Mouse (Mus musculus) limb, embryonic 14.5 days (tissue): ENCODE measurements around the gene Nup153. TPM values are rescaled to one million over a fixed set of nuclear protein-coding genes. Genes with fewer than 3 reads are reported as not detected.

ENCODE experiments used
- ATAC-seq: fragments of 200-750 bp; cut with Nextera tagmentation; 2 replicates; pipeline ENCODE4 v1.8.0; 2017; ENCODE audit warnings: low read depth, moderate number of reproducible peaks, moderate TSS enrichment; ENCODE audit not compliant: low FRiP score
- DNase-seq: peaks from one replicate; pipeline ENCODE4 v3.0.0-alpha.2; 2015; ENCODE audit warnings: low spot score
- H3K27ac ChIP-seq: fragments of 300-500 bp; sonication (generic); replicated peaks from 2 replicates; pipeline ENCODE4 v1.5.1; 2014; ENCODE audit warnings: low read depth, mild to moderate bottlenecking, low read length, moderate library complexity, mixed read lengths
- H3K27me3 ChIP-seq: fragments of 300-500 bp; sonication (generic); 2 replicates; pipeline ENCODE4 v1.6.1; 2014; ENCODE audit warnings: low read length, mixed read lengths; ENCODE audit not compliant: control insufficient read depth, insufficient read depth
- H3K36me3 ChIP-seq: fragments of 300-500 bp; sonication (generic); 2 replicates; pipeline ENCODE4 v1.6.1; 2014; ENCODE audit warnings: mild to moderate bottlenecking, low read length, moderate library complexity, mixed read lengths; ENCODE audit not compliant: control insufficient read depth, insufficient read depth
- H3K4me1 ChIP-seq: fragments of 300-500 bp; sonication (generic); 2 replicates; pipeline ENCODE4 v1.6.1; 2014; ENCODE audit warnings: antibody characterized with exemption, low read length, mixed read lengths; ENCODE audit not compliant: control insufficient read depth, insufficient read depth
- H3K4me2 ChIP-seq: fragments of 300-500 bp; sonication (generic); replicated peaks from 2 replicates; pipeline ENCODE4 v1.6.1; 2014; ENCODE audit warnings: low read depth, mild to moderate bottlenecking, low read length, moderate library complexity; ENCODE audit not compliant: severe bottlenecking
- H3K4me3 ChIP-seq: fragments of 300-500 bp; sonication (generic); replicated peaks from 2 replicates; pipeline ENCODE4 v1.5.1; 2014; ENCODE audit warnings: low read length
- H3K9ac ChIP-seq: fragments of 300-500 bp; sonication (generic); 2 replicates; pipeline ENCODE4 v1.6.1; 2014; ENCODE audit warnings: mild to moderate bottlenecking, low read depth, low read length, moderate library complexity; ENCODE audit not compliant: severe bottlenecking
- H3K9me3 ChIP-seq: fragments of 300-500 bp; sonication (generic); 2 replicates; pipeline ENCODE4 v1.6.1; 2016; ENCODE audit warnings: low read length; ENCODE audit not compliant: control insufficient read depth
- POLR2A ChIP-seq: fragments of 200-500 bp; IDR thresholded peaks from 2 replicates; pipeline ENCODE4 v1.8.0; 2012; ENCODE audit warnings: inconsistent platforms, mild to moderate bottlenecking, moderate library complexity, borderline replicate concordance; ENCODE audit not compliant: insufficient read depth, insufficient read length; ENCODE audit errors: extremely low read depth
- WGBS: fragments of 180-500 bp; shearing (Covaris S2); extraction: QIAGEN DNeasy Blood & Tissue Kit; methylation state at CpG from one replicate; pipeline ENCODE4 v1.1.7; 2014; 5-methylcytosine and 5-hydroxymethylcytosine counted together
- polyA plus RNA-seq, 2 experiments: library from polyadenylated mRNA; depleted of rRNA in 1 of 2; stranded (reverse) in 1 of 2; unstranded in 1 of 2; fragments of >200 nt; fragmentation: Nextera tagmentation in 1 of 2; extraction: Ambion mirVana in 1 of 2; gene quantifications; 2 replicates each; pipeline versions ENCODE4 v1.2.1 to v1.2.3; 2012 to 2014

The Nup153 gene
- polyA plus RNA-seq, 2 experiments, result 32.3 to 65.8 TPM

GRCm38 (mm10) chr13:46739426-46739825 lies 11.7 kb upstream of the Nup153 start:
- Histone ChIP-seq H3K27me3 (no peaks in the 10 kb centered on the region), H3K27ac (no peak overlapping the region), H3K36me3 (no peaks in the 10 kb centered on the region), H3K9me3 (no peaks in the 10 kb centered on the region), H3K9ac (no peak overlapping the region), H3K4me1 (peaks cover 4% of the 10 kb centered on the region), H3K4me2 (no peak overlapping the region), H3K4me3 (no peak overlapping the region)
- no peak for TF ChIP-seq POLR2A
- DNase-seq (no peak), ATAC-seq (no peak)
- WGBS, result 77% methylated on average over 7 of the region's 7 CpGs

- Histone ChIP-seq H3K36me3 (no peaks in the 10 kb centered on the region), H3K27ac (no peak overlapping the region), H3K4me3 (no peak overlapping the region), H3K4me2 (no peak overlapping the region), H3K9me3 (no peaks in the 10 kb centered on the region), H3K9ac (no peak overlapping the region), H3K4me1 (peaks cover 4% of the 10 kb centered on the region), H3K27me3 (no peaks in the 10 kb centered on the region)
- DNase-seq (no peak), ATAC-seq (no peak)
- no peak for TF ChIP-seq POLR2A
- WGBS, result 79% methylated on average over 4 of the region's 4 CpGs
These were observed 9.7 kb upstream of the Nup153 start for GRCm38 (mm10) chr13:46737482-46737881.

- Histone ChIP-seq H3K9ac (peak overlapping the region; percentile 59), H3K27me3 (no peaks in the 10 kb centered on the region), H3K27ac (peak overlapping the region; percentile 35; the same call in 1 of the 2 replicates), H3K9me3 (no peaks in the 10 kb centered on the region), H3K4me3 (peak overlapping the region; percentile 49), H3K4me1 (peaks cover 4% of the 10 kb centered on the region), H3K36me3 (no peaks in the 10 kb centered on the region), H3K4me2 (peak overlapping the region; percentile 94)
- WGBS, result 2% methylated on average over 12 of the region's 12 CpGs
- DNase-seq (no peak), ATAC-seq (no peak; the same call in 1 of the 2 replicates)
- no peak for TF ChIP-seq POLR2A
These were observed 8.7 kb upstream of the Nup153 start for GRCm38 (mm10) chr13:46736479-46736865.

- TF ChIP-seq POLR2A, result no peak
- Histone ChIP-seq H3K9ac (peak overlapping the region; percentile 59), H3K27ac (peak overlapping the region; percentile 35; the same call in 1 of the 2 replicates), H3K4me3 (peak overlapping the region; percentile 49), H3K9me3 (no peaks in the 10 kb centered on the region), H3K4me1 (peaks cover 4% of the 10 kb centered on the region), H3K4me2 (peak overlapping the region; percentile 94), H3K27me3 (no peaks in the 10 kb centered on the region), H3K36me3 (no peaks in the 10 kb centered on the region)
- DNase-seq (peak; percentile 54), ATAC-seq (peak; percentile 55; the same call in 1 of the 2 replicates)
- under 1% methylated on average over 20 of the region's 20 CpGs for WGBS
These were observed 8.2 kb upstream of the Nup153 start for GRCm38 (mm10) chr13:46735808-46736478.

- peaks cover 4% of the 10 kb centered on the region for H3K4me1 ChIP-seq
- no peaks in the 10 kb centered on the region for H3K9me3 ChIP-seq
- peak overlapping the region; percentile 94 for H3K4me2 ChIP-seq
- H3K4me3 ChIP-seq, result peak overlapping the region; percentile 49
- no peak for ATAC-seq
- H3K36me3 ChIP-seq, result no peaks in the 10 kb centered on the region
- WGBS, result 36% methylated on average over 11 of the region's 11 CpGs
- no peak for TF ChIP-seq POLR2A
- H3K27ac ChIP-seq, result no peak overlapping the region
- H3K27me3 ChIP-seq, result no peaks in the 10 kb centered on the region
- DNase-seq, result no peak
- H3K9ac ChIP-seq, result peak overlapping the region; percentile 59; the same call in 1 of the 2 replicates
These were observed 7.6 kb upstream of the Nup153 start for GRCm38 (mm10) chr13:46735219-46735807.
